Mouse (Mus musculus): ENCODE measurements around the gene Nkd1. TPM values are rescaled to one million over a fixed set of nuclear protein-coding genes. Genes with fewer than 3 reads are reported as not detected.

The Nkd1 gene
- polyA plus RNA-seq, 1 experiment from 2014 or later = 26.5 TPM

- WGBS = 1% methylated on average over 8 of the region's 8 CpGs
- Histone ChIP-seq H3K27ac (ENCODE audit: poor library complexity, severe bottlenecking) (no peak overlapping the region), H3K4me2 (no peak overlapping the region), H3K4me3 (no peak overlapping the region), H3K27me3 (replicated peaks) (peaks cover 64% of the 10 kb centered on the region), H3K36me3 (no peaks in the 10 kb centered on the region), H3K9me3 (replicated peaks) (no peaks in the 10 kb centered on the region), H3K4me1 (replicated peaks) (no peaks in the 10 kb centered on the region), H3K9ac (no peak overlapping the region)
- ATAC-seq (ENCODE audit: insufficient number of reproducible peaks, low FRiP score) = no peak
These were observed 100.3 kb downstream of the Nkd1 start for GRCm38 (mm10) chr8:88621408-88621807.

- H3K4me2 ChIP-seq = no peak overlapping the region
- no peaks in the 10 kb centered on the region for H3K9me3 ChIP-seq (replicated peaks)
- ATAC-seq (ENCODE audit: insufficient number of reproducible peaks, low FRiP score) = no peak
- peaks cover 6% of the 10 kb centered on the region; the same call in 1 of the 2 replicates for H3K4me1 ChIP-seq (replicated peaks)
- H3K4me3 ChIP-seq = no peak overlapping the region
- H3K27me3 ChIP-seq (replicated peaks) = peaks cover 64% of the 10 kb centered on the region
- H3K36me3 ChIP-seq = no peaks in the 10 kb centered on the region
- no peak overlapping the region for H3K9ac ChIP-seq
- H3K27ac ChIP-seq (ENCODE audit: poor library complexity, severe bottlenecking) = no peak overlapping the region
- 79% methylated on average over 3 of the region's 3 CpGs for WGBS
These were observed 102.2 kb downstream of the Nkd1 start for GRCm38 (mm10) chr8:88623351-88623750.

- 71% methylated on average over 3 of the region's 3 CpGs for WGBS
- H3K27me3 ChIP-seq (replicated peaks) = peaks cover 73% of the 10 kb centered on the region
These were observed 103.1 kb downstream of the Nkd1 start for GRCm38 (mm10) chr8:88624276-88624675.

GRCm38 (mm10) chr8:88626433-88626832 is 105.3 kb downstream of the Nkd1 start:
- no peaks in the 10 kb centered on the region for H3K9me3 ChIP-seq (replicated peaks)
- no peak overlapping the region for H3K9ac ChIP-seq
- H3K4me2 ChIP-seq = no peak overlapping the region
- no peaks in the 10 kb centered on the region for H3K36me3 ChIP-seq
- H3K4me1 ChIP-seq (replicated peaks) = peaks cover 6% of the 10 kb centered on the region; the same call in 1 of the 2 replicates
- H3K4me3 ChIP-seq = no peak overlapping the region; the same call in 1 of the 2 replicates
- ATAC-seq (ENCODE audit: insufficient number of reproducible peaks, low FRiP score) = no peak
- WGBS = 55% methylated on average over 3 of the region's 3 CpGs
- peaks cover 63% of the 10 kb centered on the region for H3K27me3 ChIP-seq (replicated peaks)
- no peak overlapping the region for H3K27ac ChIP-seq (ENCODE audit: poor library complexity, severe bottlenecking)

More at GRCm38 (mm10) chr8:88624276-88624675, 103.1 kb downstream of the Nkd1 start:
- no peaks in the 10 kb centered on the region for H3K9me3 ChIP-seq (replicated peaks)
- H3K4me1 ChIP-seq (replicated peaks) = peaks cover 6% of the 10 kb centered on the region; the same call in 1 of the 2 replicates
- H3K9ac ChIP-seq = no peak overlapping the region
- H3K36me3 ChIP-seq = no peaks in the 10 kb centered on the region
- no peak overlapping the region for H3K27ac ChIP-seq (ENCODE audit: poor library complexity, severe bottlenecking)
- no peak overlapping the region for H3K4me2 ChIP-seq
- H3K4me3 ChIP-seq = no peak overlapping the region
- no peak for ATAC-seq (ENCODE audit: insufficient number of reproducible peaks, low FRiP score)

- Histone ChIP-seq H3K4me3 (peak overlapping the region; percentile 59), H3K27me3 (replicated peaks) (peaks cover 62% of the 10 kb centered on the region), H3K9ac (peak overlapping the region; percentile 72), H3K27ac (ENCODE audit: poor library complexity, severe bottlenecking) (no peak overlapping the region), H3K9me3 (replicated peaks) (no peaks in the 10 kb centered on the region), H3K4me2 (peak overlapping the region; percentile 96), H3K4me1 (replicated peaks) (peaks cover 6% of the 10 kb centered on the region; the same call in 1 of the 2 replicates), H3K36me3 (no peaks in the 10 kb centered on the region)
- 9% methylated on average over 19 of the region's 19 CpGs for WGBS
- no peak for ATAC-seq (ENCODE audit: insufficient number of reproducible peaks, low FRiP score)
These were observed 105.7 kb downstream of the Nkd1 start for GRCm38 (mm10) chr8:88626940-88627264.

- Histone ChIP-seq H3K27me3 (replicated peaks) (peaks cover 57% of the 10 kb centered on the region), H3K4me2 (peak overlapping the region; percentile 96), H3K9ac (peak overlapping the region; percentile 72), H3K9me3 (replicated peaks) (no peaks in the 10 kb centered on the region), H3K36me3 (no peaks in the 10 kb centered on the region), H3K27ac (ENCODE audit: poor library complexity, severe bottlenecking) (no peak overlapping the region), H3K4me3 (peak overlapping the region; percentile 59), H3K4me1 (replicated peaks) (peaks cover 6% of the 10 kb centered on the region; the same call in 1 of the 2 replicates)
- WGBS = under 1% methylated on average over 105 of the region's 105 CpGs
- ATAC-seq (ENCODE audit: insufficient number of reproducible peaks, low FRiP score) = peak; percentile 64
These were observed 106.3 kb downstream of the Nkd1 start for GRCm38 (mm10) chr8:88627265-88627991.

GRCm38 (mm10) chr8:88628001-88628774 is 107.0 kb downstream of the Nkd1 start:
- Histone ChIP-seq H3K4me2 (peak overlapping the region; percentile 96), H3K4me1 (replicated peaks) (peaks cover 6% of the 10 kb centered on the region; the same call in 1 of the 2 replicates), H3K4me3 (peak overlapping the region; percentile 59), H3K9ac (peak overlapping the region; percentile 72), H3K36me3 (no peaks in the 10 kb centered on the region), H3K9me3 (replicated peaks) (no peaks in the 10 kb centered on the region), H3K27me3 (replicated peaks) (peaks cover 49% of the 10 kb centered on the region), H3K27ac (ENCODE audit: poor library complexity, severe bottlenecking) (no peak overlapping the region)
- WGBS = 59% methylated on average over 14 of the region's 14 CpGs
- peak; percentile 1; the same call in 1 of the 2 replicates for ATAC-seq (ENCODE audit: insufficient number of reproducible peaks, low FRiP score)

GRCm38 (mm10) chr8:88630225-88630624 is 109.1 kb downstream of the Nkd1 start:
- no peaks in the 10 kb centered on the region for H3K36me3 ChIP-seq
- H3K9me3 ChIP-seq (replicated peaks) = no peaks in the 10 kb centered on the region
- H3K9ac ChIP-seq = no peak overlapping the region
- H3K4me2 ChIP-seq = no peak overlapping the region
- 62% methylated on average over 4 of the region's 4 CpGs for WGBS
- no peak for ATAC-seq (ENCODE audit: insufficient number of reproducible peaks, low FRiP score)
- no peak overlapping the region for H3K4me3 ChIP-seq
- no peak overlapping the region for H3K27ac ChIP-seq (ENCODE audit: poor library complexity, severe bottlenecking)
- peaks cover 33% of the 10 kb centered on the region for H3K27me3 ChIP-seq (replicated peaks)
- H3K4me1 ChIP-seq (replicated peaks) = peaks cover 6% of the 10 kb centered on the region; the same call in 1 of the 2 replicates

GRCm38 (mm10) chr8:88631081-88631480 is 109.9 kb downstream of the Nkd1 start:
- Histone ChIP-seq H3K36me3 (no peaks in the 10 kb centered on the region), H3K9ac (no peak overlapping the region), H3K27ac (ENCODE audit: poor library complexity, severe bottlenecking) (no peak overlapping the region), H3K4me2 (no peak overlapping the region), H3K27me3 (replicated peaks) (peaks cover 25% of the 10 kb centered on the region), H3K4me1 (replicated peaks) (peaks cover 6% of the 10 kb centered on the region; the same call in 1 of the 2 replicates), H3K9me3 (replicated peaks) (no peaks in the 10 kb centered on the region), H3K4me3 (no peak overlapping the region)
- ATAC-seq (ENCODE audit: insufficient number of reproducible peaks, low FRiP score) = no peak

GRCm38 (mm10) chr8:88633343-88633765 is 112.2 kb downstream of the Nkd1 start:
- Histone ChIP-seq H3K4me1 (replicated peaks) (no peaks in the 10 kb centered on the region), H3K36me3 (no peaks in the 10 kb centered on the region), H3K9me3 (replicated peaks) (no peaks in the 10 kb centered on the region), H3K4me3 (no peak overlapping the region), H3K27me3 (replicated peaks) (peaks cover 14% of the 10 kb centered on the region), H3K9ac (no peak overlapping the region), H3K27ac (ENCODE audit: poor library complexity, severe bottlenecking) (no peak overlapping the region), H3K4me2 (no peak overlapping the region)
- WGBS = 58% methylated on average over 7 of the region's 7 CpGs
- ATAC-seq (ENCODE audit: insufficient number of reproducible peaks, low FRiP score) = peak; percentile 68

Measured in heart, embryonic 12.5 days (tissue).